Mouse (Mus musculus): ENCODE data around the gene Bcl11a.

DNA sequence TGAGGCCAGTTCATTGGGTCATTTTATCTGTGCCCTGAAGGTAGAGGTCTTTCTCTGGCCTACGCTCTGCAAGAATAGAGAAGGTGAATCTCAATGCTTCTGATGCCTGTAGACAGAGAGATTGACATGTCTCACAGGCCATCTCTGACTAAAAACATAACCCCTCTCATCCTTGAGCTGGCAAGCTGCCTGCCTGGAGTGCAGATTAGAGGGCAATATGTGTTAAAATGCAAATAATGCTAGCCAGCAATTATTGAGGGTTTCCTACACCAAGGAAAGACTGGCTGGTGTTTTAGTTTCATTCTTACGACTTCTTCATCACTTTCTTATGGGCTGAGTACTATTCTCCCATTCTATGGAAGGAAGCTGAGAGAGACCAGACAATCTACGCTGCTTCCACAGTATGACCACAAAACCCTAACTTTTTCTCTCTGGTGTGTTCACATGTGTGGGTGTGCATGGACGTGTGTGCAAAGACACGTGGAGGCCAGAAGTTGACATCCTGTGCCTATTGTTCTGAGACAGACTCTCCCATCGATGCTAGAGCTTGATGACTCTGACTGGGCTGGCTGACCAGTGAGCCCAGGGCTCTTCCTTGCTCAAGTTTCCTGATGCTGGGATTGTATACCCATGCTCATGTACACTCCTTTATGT lies 101.1 kb downstream of the Bcl11a start:
- TF ChIP-seq GATA1 (IDR thresholded peaks at IDR 0.05; ENCODE audit: low read length) (no peak), TAL1 (IDR thresholded peaks at IDR 0.05; ENCODE audit: low read length) (no peak)

Data from erythroblast, embryonic 14.5 days (primary cell).